Mouse (Mus musculus): ENCODE measurements around the gene 2010111I01Rik.
A peak's percentile ranks its signal among the peaks of the same experiment; 100 is the strongest.

2010111I01Rik gene

DNA sequence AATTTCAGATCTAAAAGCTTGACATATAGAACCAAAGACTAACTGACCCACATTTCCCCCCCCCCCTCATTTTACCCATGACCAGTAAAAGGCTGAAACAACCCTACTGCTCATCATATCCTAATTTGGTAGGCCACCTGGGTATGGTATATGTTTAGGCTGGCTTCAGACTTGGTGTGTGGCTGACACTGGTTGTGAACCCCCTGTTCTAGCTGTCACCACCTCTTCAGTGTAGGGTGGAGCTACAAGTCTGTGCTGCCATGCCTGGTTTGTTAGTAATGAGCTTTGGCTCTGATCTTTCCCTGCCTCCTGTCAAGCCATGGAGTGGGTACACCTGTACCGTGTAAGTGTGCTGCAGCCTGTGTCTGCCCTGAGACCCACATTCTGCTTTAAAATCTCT, 66.6 kb downstream of the 2010111I01Rik start:
- no peak for DNase-seq (ENCODE audit: low read depth, low spot score)
- H3K27me3 ChIP-seq (ENCODE audit: control insufficient read depth, insufficient read depth, low read length, poor library complexity, severe bottlenecking): no peaks in the 10 kb centered on the region
- no peaks in the 10 kb centered on the region for H3K36me3 ChIP-seq (ENCODE audit: control insufficient read depth, insufficient read depth, low read length, poor library complexity, severe bottlenecking)

DNA sequence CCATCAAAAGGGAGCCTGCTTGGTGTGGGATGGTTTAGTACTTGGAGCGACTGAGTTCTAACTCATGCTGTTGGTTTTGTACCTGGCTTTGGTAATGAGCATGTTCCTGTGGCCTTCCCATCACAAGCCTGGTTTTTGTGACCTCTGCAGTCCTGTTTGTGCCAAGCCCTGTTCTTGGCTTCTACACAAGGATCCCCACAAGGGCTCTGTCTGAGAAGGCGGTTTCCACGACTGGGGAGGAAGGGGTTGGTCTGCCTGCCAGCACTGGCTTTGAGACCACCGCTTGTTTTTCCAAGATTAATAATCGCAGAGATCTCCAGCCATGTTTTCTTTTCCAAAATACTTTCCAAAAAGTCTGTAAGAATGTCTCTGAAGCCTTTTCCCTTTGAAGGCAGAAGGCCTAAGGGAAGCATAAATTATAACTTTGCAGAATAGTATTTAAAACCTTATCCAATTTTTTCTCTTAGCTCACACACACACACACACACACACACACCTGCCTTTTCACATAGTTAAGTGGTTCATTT, 67.7 kb downstream of the 2010111I01Rik start:
- H3K36me3 ChIP-seq (ENCODE audit: control insufficient read depth, insufficient read depth, low read length, poor library complexity, severe bottlenecking): no peaks in the 10 kb centered on the region

DNA sequence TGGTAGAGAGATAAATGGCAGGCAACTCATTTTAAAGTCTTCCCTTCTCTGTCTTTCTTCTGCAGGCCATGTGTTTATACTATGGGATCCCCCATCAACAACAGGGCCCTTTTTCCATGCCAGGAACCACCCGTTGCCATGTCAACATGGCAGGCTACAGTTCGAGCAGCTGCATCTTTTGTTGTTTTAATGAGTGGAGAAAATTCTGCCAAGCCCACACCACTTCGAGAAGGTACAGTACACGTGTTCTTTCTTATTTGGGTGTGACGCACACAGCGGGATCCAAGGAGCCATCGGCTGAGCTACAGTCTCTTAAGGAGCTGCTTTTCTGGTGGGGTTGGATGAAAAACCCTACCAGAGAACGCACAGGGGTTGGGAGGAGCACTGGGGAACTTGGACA, 68.3 kb downstream of the 2010111I01Rik start:
- H3K36me3 ChIP-seq (ENCODE audit: control insufficient read depth, insufficient read depth, low read length, poor library complexity, severe bottlenecking): no peaks in the 10 kb centered on the region
- H3K27me3 ChIP-seq (ENCODE audit: control insufficient read depth, insufficient read depth, low read length, poor library complexity, severe bottlenecking): no peaks in the 10 kb centered on the region
- DNase-seq (ENCODE audit: low read depth, low spot score): no peak

More for the DNA sequence above, 67.7 kb downstream of the 2010111I01Rik start:
- DNase-seq (ENCODE audit: low read depth, low spot score): no peak
- no peaks in the 10 kb centered on the region for H3K27me3 ChIP-seq (ENCODE audit: control insufficient read depth, insufficient read depth, low read length, poor library complexity, severe bottlenecking)

GRCm38 (mm10) chr13:63033364-63033763, 68.7 kb downstream of the 2010111I01Rik start:
- H3K27me3 ChIP-seq (ENCODE audit: control insufficient read depth, insufficient read depth, low read length, poor library complexity, severe bottlenecking): no peaks in the 10 kb centered on the region
- no peak for DNase-seq (ENCODE audit: low read depth, low spot score)
- no peaks in the 10 kb centered on the region for H3K36me3 ChIP-seq (ENCODE audit: control insufficient read depth, insufficient read depth, low read length, poor library complexity, severe bottlenecking)

DNA sequence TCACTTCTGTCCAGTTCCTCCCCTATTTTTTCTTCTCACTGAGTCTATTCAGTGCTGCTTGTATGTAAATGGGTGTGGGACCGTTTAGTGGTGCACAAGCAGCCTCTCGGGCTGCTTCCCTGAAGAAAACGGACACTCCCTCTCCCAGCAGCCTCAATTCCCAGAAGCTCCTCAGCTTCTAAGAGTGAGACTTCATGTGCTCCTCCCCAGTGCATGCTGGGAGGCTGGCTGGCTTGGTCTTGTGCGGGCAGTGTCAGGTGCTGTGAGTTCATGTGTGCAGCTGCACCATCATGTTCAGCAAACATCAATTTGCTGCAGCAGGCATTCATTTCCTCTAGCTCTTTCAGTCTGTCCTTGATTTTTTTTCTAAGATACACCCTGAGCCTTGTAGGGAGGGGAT, 70.0 kb downstream of the 2010111I01Rik start:
- no peak for DNase-seq (ENCODE audit: low read depth, low spot score)
- Histone ChIP-seq H3K36me3 (ENCODE audit: control insufficient read depth, insufficient read depth, low read length, poor library complexity, severe bottlenecking) (no peaks in the 10 kb centered on the region), H3K27me3 (ENCODE audit: control insufficient read depth, insufficient read depth, low read length, poor library complexity, severe bottlenecking) (no peaks in the 10 kb centered on the region)

DNA sequence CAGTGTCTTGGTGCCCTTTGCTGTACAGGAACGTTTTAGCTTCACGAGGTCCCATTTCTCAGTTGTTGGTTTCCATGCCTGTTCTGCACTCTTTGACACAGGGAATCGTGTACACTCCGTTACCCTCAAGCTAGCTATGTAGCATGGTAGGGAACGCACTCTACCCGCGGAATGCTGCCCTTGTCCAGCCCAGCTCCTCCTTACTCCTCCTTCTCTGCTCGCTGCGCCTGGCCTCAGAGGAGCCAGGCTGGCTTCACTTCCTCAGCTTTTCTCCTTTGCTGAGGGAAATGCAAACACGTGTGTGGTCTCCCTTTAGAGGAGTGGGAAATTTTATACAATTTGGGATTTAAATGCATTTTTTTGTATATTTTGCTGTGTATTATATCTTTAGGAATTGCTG, 73.2 kb downstream of the 2010111I01Rik start:
- no peaks in the 10 kb centered on the region for H3K36me3 ChIP-seq (ENCODE audit: control insufficient read depth, insufficient read depth, low read length, poor library complexity, severe bottlenecking)
- DNase-seq (ENCODE audit: low read depth, low spot score): no peak
- no peaks in the 10 kb centered on the region for H3K27me3 ChIP-seq (ENCODE audit: control insufficient read depth, insufficient read depth, low read length, poor library complexity, severe bottlenecking)

DNA sequence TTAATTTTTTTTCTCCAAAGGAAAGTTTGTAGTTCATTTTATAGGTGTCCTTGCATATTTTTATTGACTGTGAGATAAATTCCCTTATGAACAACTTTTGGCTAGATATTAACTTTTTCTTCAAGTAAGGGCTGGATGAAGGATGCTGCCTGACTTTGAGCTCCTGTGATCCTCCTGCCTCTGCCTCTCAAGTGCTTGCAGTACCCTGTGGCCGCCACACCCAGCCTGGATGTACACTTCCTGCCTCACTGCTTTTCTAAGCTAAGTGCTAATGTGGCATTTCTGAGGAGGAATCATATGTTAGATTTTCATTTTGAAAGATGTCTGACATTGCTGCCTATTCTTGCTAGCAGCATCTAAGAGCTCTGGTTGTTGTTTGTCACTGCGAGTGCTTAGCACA, 73.7 kb downstream of the 2010111I01Rik start:
- DNase-seq (ENCODE audit: low read depth, low spot score): no peak
- H3K27me3 ChIP-seq (ENCODE audit: control insufficient read depth, insufficient read depth, low read length, poor library complexity, severe bottlenecking): no peaks in the 10 kb centered on the region
- H3K36me3 ChIP-seq (ENCODE audit: control insufficient read depth, insufficient read depth, low read length, poor library complexity, severe bottlenecking): no peaks in the 10 kb centered on the region

DNA sequence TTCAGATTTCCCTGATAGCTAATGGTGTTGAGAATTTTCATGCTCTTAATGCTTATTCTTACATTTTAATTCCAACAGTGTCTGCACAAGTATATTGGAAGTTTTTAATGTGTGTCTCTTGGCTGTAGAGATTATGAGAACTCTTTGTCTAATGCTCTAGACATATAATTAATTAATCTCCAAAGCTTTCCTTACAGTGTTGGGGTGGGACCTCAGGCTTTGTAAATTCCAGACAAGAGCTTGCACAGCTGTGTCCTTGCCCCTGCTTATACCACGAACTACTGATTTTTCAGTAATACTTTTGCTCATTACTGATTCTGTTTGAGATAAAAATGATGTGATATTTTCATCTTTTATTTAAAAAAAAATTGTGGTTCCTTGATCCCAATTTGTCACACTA, 74.2 kb downstream of the 2010111I01Rik start:
- H3K27me3 ChIP-seq (ENCODE audit: control insufficient read depth, insufficient read depth, low read length, poor library complexity, severe bottlenecking): no peaks in the 10 kb centered on the region
- no peak for DNase-seq (ENCODE audit: low read depth, low spot score)

DNA sequence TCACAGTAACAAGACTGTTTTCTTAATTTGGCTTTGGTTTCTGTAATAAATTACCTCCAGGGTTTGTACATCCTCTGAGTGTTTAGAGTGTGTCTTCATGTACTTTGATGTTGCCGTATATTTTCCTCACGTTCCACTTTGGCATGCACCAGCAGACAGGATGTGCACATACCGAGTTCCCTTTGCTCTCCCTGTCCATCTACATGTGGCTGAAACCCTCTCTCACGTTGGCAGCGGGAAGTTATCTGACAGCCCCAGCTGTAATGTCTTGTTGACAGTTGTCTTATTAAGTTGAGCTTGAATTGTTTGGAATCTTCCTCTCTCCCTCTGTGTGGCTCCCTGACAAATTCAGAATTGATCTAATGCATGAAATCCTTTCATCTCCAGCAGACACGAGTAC, 74.6 kb downstream of the 2010111I01Rik start:
- Histone ChIP-seq H3K27me3 (ENCODE audit: control insufficient read depth, insufficient read depth, low read length, poor library complexity, severe bottlenecking) (no peaks in the 10 kb centered on the region), H3K36me3 (ENCODE audit: control insufficient read depth, insufficient read depth, low read length, poor library complexity, severe bottlenecking) (no peaks in the 10 kb centered on the region)
- DNase-seq (ENCODE audit: low read depth, low spot score): no peak

More for the DNA sequence above, 74.2 kb downstream of the 2010111I01Rik start:
- H3K36me3 ChIP-seq (ENCODE audit: control insufficient read depth, insufficient read depth, low read length, poor library complexity, severe bottlenecking): no peaks in the 10 kb centered on the region

DNA sequence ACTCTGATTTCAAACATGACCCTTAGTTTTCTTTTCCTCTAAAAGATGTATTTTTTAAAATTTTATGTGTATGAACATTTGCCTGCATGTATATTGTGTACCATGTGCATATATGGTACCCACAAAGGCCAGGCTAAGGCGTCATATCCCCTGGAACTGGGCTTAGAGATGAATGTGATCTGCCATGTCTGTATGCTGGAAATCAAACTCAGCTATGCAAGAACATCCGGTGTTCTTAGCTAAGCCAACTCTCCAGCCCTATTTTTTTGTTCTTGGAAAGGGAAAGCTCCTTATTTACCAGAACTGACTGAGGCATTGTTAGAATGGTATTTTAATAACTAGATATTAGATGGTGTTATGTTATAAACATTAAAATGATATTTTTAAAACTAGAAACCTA, 75.2 kb downstream of the 2010111I01Rik start:
- Histone ChIP-seq H3K36me3 (ENCODE audit: control insufficient read depth, insufficient read depth, low read length, poor library complexity, severe bottlenecking) (no peaks in the 10 kb centered on the region), H3K27me3 (ENCODE audit: control insufficient read depth, insufficient read depth, low read length, poor library complexity, severe bottlenecking) (no peaks in the 10 kb centered on the region)
- no peak for DNase-seq (ENCODE audit: low read depth, low spot score)

DNA sequence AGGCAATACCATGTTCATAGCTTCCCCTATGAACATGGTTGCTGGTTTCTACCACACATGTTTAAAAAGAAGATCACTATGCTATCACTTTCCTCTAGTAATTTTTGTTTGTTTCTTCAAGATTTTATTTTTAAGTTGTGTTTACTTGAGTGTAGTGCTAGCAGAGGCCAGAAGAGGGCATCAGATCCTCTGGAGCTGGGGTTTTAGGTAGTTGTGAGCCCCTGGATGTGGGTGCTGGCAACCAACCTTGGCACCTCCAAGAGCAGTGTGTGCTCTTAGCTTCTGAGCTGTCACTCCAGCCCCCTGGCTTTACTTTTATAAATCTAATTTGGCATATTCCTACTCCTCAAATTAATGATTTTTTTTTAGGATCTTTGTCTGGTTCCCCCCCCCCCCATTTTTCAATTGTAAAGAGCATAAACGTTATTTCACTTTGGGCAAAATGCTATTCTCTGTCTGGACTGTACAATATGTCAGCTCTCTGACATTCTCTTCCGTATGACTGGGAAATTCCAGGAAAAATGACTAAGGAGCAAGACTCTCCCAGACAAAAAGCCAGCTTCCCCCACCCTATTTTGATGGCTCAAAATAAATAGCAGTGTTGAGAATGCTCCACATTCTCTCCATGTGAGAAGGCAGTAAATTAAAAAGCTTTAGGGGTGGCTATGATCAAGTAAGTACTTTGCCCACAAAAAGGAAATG, 81.0 kb downstream of the 2010111I01Rik start:
- Histone ChIP-seq H3K27me3 (ENCODE audit: control insufficient read depth, insufficient read depth, low read length, poor library complexity, severe bottlenecking) (no peaks in the 10 kb centered on the region), H3K36me3 (ENCODE audit: control insufficient read depth, insufficient read depth, low read length, poor library complexity, severe bottlenecking) (no peaks in the 10 kb centered on the region)
- peak; percentile 8 for DNase-seq (ENCODE audit: low read depth, low spot score)

GRCm38 (mm10) chr13:63046206-63047020, 81.7 kb downstream of the 2010111I01Rik start:
- no peaks in the 10 kb centered on the region for H3K36me3 ChIP-seq (ENCODE audit: control insufficient read depth, insufficient read depth, low read length, poor library complexity, severe bottlenecking)
- DNase-seq (ENCODE audit: low read depth, low spot score): peak; percentile 34
- H3K27me3 ChIP-seq (ENCODE audit: control insufficient read depth, insufficient read depth, low read length, poor library complexity, severe bottlenecking): no peaks in the 10 kb centered on the region

- Histone ChIP-seq H3K27me3 (ENCODE audit: control insufficient read depth, insufficient read depth, low read length, poor library complexity, severe bottlenecking) (no peaks in the 10 kb centered on the region), H3K36me3 (ENCODE audit: control insufficient read depth, insufficient read depth, low read length, poor library complexity, severe bottlenecking) (no peaks in the 10 kb centered on the region)
- no peak for DNase-seq (ENCODE audit: low read depth, low spot score)
These were observed 99.0 kb downstream of the 2010111I01Rik start for GRCm38 (mm10) chr13:63063706-63064105.

GRCm38 (mm10) chr13:63066607-63067006, 101.9 kb downstream of the 2010111I01Rik start:
- no peaks in the 10 kb centered on the region for H3K36me3 ChIP-seq (ENCODE audit: control insufficient read depth, insufficient read depth, low read length, poor library complexity, severe bottlenecking)
- DNase-seq (ENCODE audit: low read depth, low spot score): no peak
- H3K27me3 ChIP-seq (ENCODE audit: control insufficient read depth, insufficient read depth, low read length, poor library complexity, severe bottlenecking): no peaks in the 10 kb centered on the region

All from splenic B cell, adult 2 months (primary cell).